Comparison of ENCODE assay signal across 18 mouse cellular contexts in the genomic region with DNA sequence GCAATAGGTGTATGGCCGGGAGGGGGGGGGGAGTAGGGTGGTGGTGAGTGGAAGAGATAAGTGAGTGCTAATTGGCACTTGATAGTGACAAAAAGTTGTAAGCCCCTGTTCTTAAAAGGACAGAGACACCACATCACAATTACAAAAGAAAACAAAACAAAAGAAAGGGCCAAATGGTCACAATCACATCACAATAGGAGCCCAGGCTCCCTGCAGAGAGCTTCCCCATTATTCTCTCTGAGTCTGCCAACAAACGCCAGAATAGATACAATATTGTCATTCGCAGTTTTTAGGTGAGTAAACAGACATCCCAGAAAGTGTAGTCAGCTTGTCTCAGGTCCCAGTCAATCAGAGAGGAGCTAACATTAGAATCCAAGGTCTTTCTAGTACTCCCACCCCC.
A peak's percentile ranks its signal among the peaks of the same experiment; 100 is the strongest.
DNase-seq lines count a peak whose midpoint lies in the region; TF ChIP-seq lines count a peak whose summit lies in the region.
"Had no signal": no experiment of that assay in that cellular context is flagged by ENCODE, and none has a peak within 500 bp of the region (broad histone marks: within the 10 kb centered on the region; RNA-seq: fewer than 3 reads in every experiment).

No protein-coding gene starts in this region.

- DNase-seq in Muller cell, postnatal 12 days (ENCODE audit: inconsistent ontology term) = peak; percentile 6
- peak; percentile 84 for DNase-seq in ZHBTc4 (ENCODE audit: low read depth, low spot score)
- peak; percentile 50 for DNase-seq in cerebellum, adult 8-10 months
- peak; percentile 58 for DNase-seq in retina, postnatal 1 day
- no peak for DNase-seq in hindbrain, embryonic 10.5 days (ENCODE audit: low spot score)
- DNase-seq in neural tube, embryonic 10.5 days (ENCODE audit: extremely low spot score, low spot score) = no peak
- no peak for DNase-seq in kidney, adult 2 months
- DNase-seq: adrenal gland, adult 2 months; forebrain, postnatal 0 days; gastrocnemius, postnatal 14 days; heart, adult 18-20 months; kidney, postnatal 36 days; liver, postnatal 0 days had no signal

- no peaks in the 10 kb centered on the region for H3K36me3 ChIP-seq in hindbrain, embryonic 10.5 days
- H3K36me3 ChIP-seq in kidney, adult 2 months (ENCODE audit: control insufficient read depth, insufficient read depth, low read length) = no peaks in the 10 kb centered on the region
- H3K36me3 ChIP-seq: hindbrain, embryonic 13.5 days; limb, embryonic 12.5 days; neural tube, embryonic 15.5 days had no signal

- H3K27ac ChIP-seq in hindbrain, embryonic 10.5 days = no peak overlapping the region
- no peak overlapping the region for H3K27ac ChIP-seq in kidney, adult 2 months (ENCODE audit: insufficient read depth, low read depth, low read length)
- H3K27ac ChIP-seq: hindbrain, embryonic 13.5 days; limb, embryonic 12.5 days; macrophage; neural tube, embryonic 15.5 days; stomach, postnatal 0 days had no signal

- H3K4me3 ChIP-seq in hindbrain, embryonic 10.5 days = no peak overlapping the region
- no peak overlapping the region for H3K4me3 ChIP-seq in kidney, adult 2 months (ENCODE audit: insufficient read depth, low read depth, low read length)
- H3K4me3 ChIP-seq: hindbrain, embryonic 13.5 days; limb, embryonic 12.5 days; neural tube, embryonic 15.5 days had no signal

- no peak for TF ChIP-seq CTCF in kidney, adult 2 months (conservative IDR thresholded peaks at IDR 0.05; ENCODE audit: insufficient read depth, insufficient read length, low read depth, low read length)

- H3K9me3 ChIP-seq in hindbrain, embryonic 10.5 days = no peaks in the 10 kb centered on the region
- H3K9me3 ChIP-seq: hindbrain, embryonic 13.5 days; limb, embryonic 12.5 days; neural tube, embryonic 15.5 days had no signal

- WGBS in hindbrain, embryonic 10.5 days = 0% methylated on average over 3 of the region's 3 CpGs
- 16% methylated on average over 3 of the region's 3 CpGs for WGBS in kidney, adult 2 months

- H3K4me1 ChIP-seq in hindbrain, embryonic 10.5 days (replicated peaks) = peaks cover 11% of the 10 kb centered on the region
- H3K4me1 ChIP-seq in kidney, adult 2 months (ENCODE audit: control insufficient read depth, insufficient read depth, low read length) = no peaks in the 10 kb centered on the region
- H3K4me1 ChIP-seq: hindbrain, embryonic 13.5 days; limb, embryonic 12.5 days; neural tube, embryonic 15.5 days had no signal

- H3K27me3 ChIP-seq in hindbrain, embryonic 10.5 days (ENCODE audit: insufficient read depth, poor library complexity, severe bottlenecking) = peaks cover 47% of the 10 kb centered on the region
- H3K27me3 ChIP-seq in kidney, adult 2 months (replicated peaks; ENCODE audit: control insufficient read depth, insufficient read depth, low read length) = no peaks in the 10 kb centered on the region
- H3K27me3 ChIP-seq: limb, embryonic 12.5 days had no signal

- TF ChIP-seq POLR2A in kidney, adult 2 months (IDR thresholded peaks at IDR 0.05; ENCODE audit: low read depth, low read length) = no peak

Comparison
In these comparisons a context has a peak if more than half of its experiments do, and no peak if none do; other contexts are left out.
1. DNase-seq: peak in Muller cell, postnatal 12 days (single experiment), ZHBTc4 (single experiment), cerebellum, adult 8-10 months (single experiment) and retina, postnatal 1 day (single experiment); none in hindbrain, embryonic 10.5 days (single experiment), neural tube, embryonic 10.5 days (single experiment) and kidney, adult 2 months (single experiment).